Mouse (Mus musculus) spleen, adult 2 months (tissue): ENCODE data around the gene Smg6.

ENCODE experiments used
- CTCF ChIP-seq: fragments of 200-500 bp; IDR thresholded peaks from 2 replicates; pipeline ENCODE4 v1.5.1; 2011; ENCODE audit warnings: mild to moderate bottlenecking, inconsistent platforms; ENCODE audit not compliant: insufficient read depth, insufficient read length, insufficient replicate concordance; ENCODE audit errors: extremely low read depth
- POLR2A ChIP-seq: fragments of 200-500 bp; IDR thresholded peaks from 2 replicates; pipeline ENCODE4 v1.6.1; 2011; ENCODE audit warnings: low read depth, low read length, inconsistent platforms

DNA sequence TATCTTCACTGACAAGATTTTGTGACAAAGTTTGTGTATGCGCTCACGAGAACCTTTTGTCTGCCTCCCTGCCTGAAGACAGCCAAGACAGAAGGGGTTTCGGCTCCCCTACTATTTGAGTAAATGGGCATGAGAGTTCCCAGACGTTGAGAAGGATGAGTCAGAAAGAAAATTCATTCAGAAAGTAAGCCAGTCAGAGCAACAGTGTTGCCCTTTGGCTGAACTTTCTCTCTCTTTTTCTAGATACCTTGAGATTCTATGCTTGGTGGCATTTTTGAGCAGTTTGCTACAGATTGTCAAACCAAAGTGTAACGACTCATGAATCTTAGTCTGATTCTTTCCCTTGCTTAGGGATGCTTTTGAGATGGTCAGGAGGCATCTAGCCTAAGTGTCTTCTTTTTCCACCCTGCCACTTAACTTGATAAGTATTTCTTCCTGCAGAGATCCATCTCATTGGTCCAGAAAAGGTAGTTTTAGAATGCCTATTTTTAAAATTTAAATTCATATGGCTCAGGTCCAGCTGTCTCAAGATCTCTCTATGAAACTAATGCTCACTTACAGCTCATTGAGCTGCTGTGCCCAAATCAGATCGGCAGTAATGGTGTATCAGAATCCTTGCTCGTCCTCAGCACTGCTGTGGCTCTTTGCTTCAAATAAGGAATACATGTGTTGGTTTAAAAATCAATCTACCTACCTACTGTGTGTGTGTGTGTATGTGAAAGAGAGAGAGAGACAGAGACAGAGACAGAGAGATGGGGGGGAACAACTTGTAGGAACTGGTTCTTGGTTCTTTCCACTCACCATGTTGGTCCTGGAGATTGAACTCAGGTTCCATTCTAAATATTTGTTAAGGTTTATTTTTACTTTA is 47.9 kb downstream of the Smg6 start:
- TF ChIP-seq POLR2A, result no peak
- no peak for TF ChIP-seq CTCF
